Mouse (Mus musculus): ENCODE data around the gene Igfbp5.

GRCm38 (mm10) chr1:72877892-72878291 is 3.2 kb upstream of the Igfbp5 start:
- peak; percentile 67; the same call in 1 of the 2 replicates for TF ChIP-seq CTCF (IDR thresholded peaks at IDR 0.05; ENCODE audit: borderline replicate concordance, extremely low read depth, insufficient read depth, insufficient read length)
- no peak for TF ChIP-seq POLR2A (IDR thresholded peaks at IDR 0.05; ENCODE audit: borderline replicate concordance, extremely low read depth, insufficient read depth, insufficient read length, poor library complexity, severe bottlenecking)

Measured in brain, embryonic 14.5 days (tissue).